ENCODE assay signal across 25 mouse cellular contexts in genomic region chr17:52788151-52788550, GRCm38 (mm10).
DNase-seq lines count a peak whose midpoint lies in the region; ATAC-seq lines count a peak whose summit lies in the region.
"Had no signal": no experiment of that assay in that cellular context is flagged by ENCODE, and none has a peak within 500 bp of the region (broad histone marks: within the 10 kb centered on the region; RNA-seq: fewer than 3 reads in every experiment).

No protein-coding gene starts in this region.

- no peak for DNase-seq in hindbrain, embryonic 14.5 days (ENCODE audit: low spot score)
- peak; percentile 6 for DNase-seq in left cerebral cortex, postnatal 4 days
- DNase-seq in left cerebral cortex, postnatal 14 days (ENCODE audit: low spot score in 2 of 2), result no peak
- peak; percentile 63 for DNase-seq in adrenal gland, postnatal 14 days
- DNase-seq in embryo, embryonic 10 days (ENCODE audit: low spot score), result no peak
- no peak for DNase-seq in layer of hippocampus, adult 9-11 months
- DNase-seq: cerebellum, adult 11-12 months; gastrocnemius, adult 2 months; heart, postnatal 36 days; liver, postnatal 0 days; right cerebral cortex, postnatal 14 days had no signal

- H3K36me3 ChIP-seq in hindbrain, embryonic 12.5 days, result no peaks in the 10 kb centered on the region
- H3K36me3 ChIP-seq in hindbrain, embryonic 14.5 days (replicated peaks; ENCODE audit: control insufficient read depth, insufficient read depth), result no peaks in the 10 kb centered on the region
- H3K36me3 ChIP-seq: embryonic facial prominence, embryonic 15.5 days; G1E; heart, embryonic 15.5 days; hindbrain, embryonic 15.5 days; limb, embryonic 12.5 days; neural tube, embryonic 15.5 days had no signal

- WGBS in hindbrain, embryonic 12.5 days, result 74% methylated on average over 3 of the region's 3 CpGs
- 75% methylated on average over 3 of the region's 3 CpGs for WGBS in hindbrain, embryonic 14.5 days

- intact Hi-C loops in left cerebral cortex, postnatal 4 days (cut with DNase I), result no loop called here
- intact Hi-C loops in left cerebral cortex, postnatal 14 days (cut with DNase I), result no loop called here

- no peak overlapping the region for H3K27ac ChIP-seq in hindbrain, embryonic 12.5 days
- H3K27ac ChIP-seq in hindbrain, embryonic 14.5 days, result no peak overlapping the region
- H3K27ac ChIP-seq: embryonic facial prominence, embryonic 15.5 days; gastrocnemius, adult 2 months; heart, embryonic 15.5 days; hindbrain, embryonic 15.5 days; limb, embryonic 12.5 days; macrophage; neural tube, embryonic 15.5 days; stomach, postnatal 0 days had no signal

- no peak overlapping the region for H3K9ac ChIP-seq in hindbrain, embryonic 12.5 days
- no peak overlapping the region for H3K9ac ChIP-seq in hindbrain, embryonic 14.5 days
- H3K9ac ChIP-seq: embryonic facial prominence, embryonic 15.5 days; heart, embryonic 15.5 days; hindbrain, embryonic 15.5 days; limb, embryonic 12.5 days; liver, postnatal 0 days; neural tube, embryonic 15.5 days had no signal

- H3K4me2 ChIP-seq in hindbrain, embryonic 12.5 days (replicated peaks), result no peak overlapping the region
- H3K4me2 ChIP-seq in hindbrain, embryonic 14.5 days (replicated peaks), result no peak overlapping the region
- H3K4me2 ChIP-seq: embryonic facial prominence, embryonic 15.5 days; heart, embryonic 15.5 days; hindbrain, embryonic 15.5 days; limb, embryonic 12.5 days; liver, embryonic 11.5 days; neural tube, embryonic 15.5 days had no signal

- H3K4me3 ChIP-seq in hindbrain, embryonic 12.5 days, result no peak overlapping the region
- no peak overlapping the region for H3K4me3 ChIP-seq in hindbrain, embryonic 14.5 days (replicated peaks; ENCODE audit: low read length)
- H3K4me3 ChIP-seq: embryonic facial prominence, embryonic 15.5 days; gastrocnemius, adult 2 months; heart, embryonic 15.5 days; hindbrain, embryonic 15.5 days; limb, embryonic 12.5 days; neural tube, embryonic 15.5 days had no signal

- 0 out of 2 replicates have a peak, but pooled peaks have one; percentile 13 for ATAC-seq in hindbrain, embryonic 12.5 days (ENCODE audit: low FRiP score)
- no peak for ATAC-seq in hindbrain, embryonic 14.5 days (ENCODE audit: low FRiP score)
- ATAC-seq: forebrain, embryonic 14.5 days; liver, postnatal 0 days; lung, postnatal 0 days; Patski had no signal

- H3K27me3 ChIP-seq in hindbrain, embryonic 12.5 days, result no peaks in the 10 kb centered on the region
- no peaks in the 10 kb centered on the region for H3K27me3 ChIP-seq in hindbrain, embryonic 14.5 days (ENCODE audit: control insufficient read depth, insufficient read depth, low read length)
- H3K27me3 ChIP-seq: CH12.LX; embryonic facial prominence, embryonic 15.5 days; heart, embryonic 15.5 days; hindbrain, embryonic 15.5 days; limb, embryonic 12.5 days; neural tube, embryonic 15.5 days; Patski had no signal

- no peaks in the 10 kb centered on the region for H3K4me1 ChIP-seq in hindbrain, embryonic 12.5 days
- H3K4me1 ChIP-seq in hindbrain, embryonic 14.5 days (replicated peaks; ENCODE audit: control insufficient read depth, insufficient read depth, low read length), result no peaks in the 10 kb centered on the region
- H3K4me1 ChIP-seq: embryonic facial prominence, embryonic 15.5 days; heart, embryonic 15.5 days; hindbrain, embryonic 15.5 days; limb, embryonic 12.5 days; neural tube, embryonic 15.5 days had no signal

- H3K9me3 ChIP-seq in hindbrain, embryonic 12.5 days (replicated peaks), result no peaks in the 10 kb centered on the region
- H3K9me3 ChIP-seq in hindbrain, embryonic 14.5 days (ENCODE audit: control insufficient read depth, low read length), result no peaks in the 10 kb centered on the region
- H3K9me3 ChIP-seq: embryonic facial prominence, embryonic 15.5 days; heart, embryonic 15.5 days; hindbrain, embryonic 15.5 days; limb, embryonic 12.5 days; neural tube, embryonic 15.5 days had no signal

Comparison
In these comparisons a context has a peak if more than half of its experiments do, and no peak if none do; other contexts are left out.
1. DNase-seq: peak in left cerebral cortex, postnatal 4 days (single experiment) and adrenal gland, postnatal 14 days (single experiment); none in hindbrain, embryonic 14.5 days (single experiment), left cerebral cortex, postnatal 14 days (0 of 2), embryo, embryonic 10 days (single experiment) and layer of hippocampus, adult 9-11 months (single experiment).